Mouse (Mus musculus) lung, postnatal 10 days (tissue): ENCODE results near the gene Supt3.

ENCODE experiments used
- DNase-seq: peaks from one replicate; pipeline ENCODE4 v3.0.0; 2021

Gene Supt3

DNA sequence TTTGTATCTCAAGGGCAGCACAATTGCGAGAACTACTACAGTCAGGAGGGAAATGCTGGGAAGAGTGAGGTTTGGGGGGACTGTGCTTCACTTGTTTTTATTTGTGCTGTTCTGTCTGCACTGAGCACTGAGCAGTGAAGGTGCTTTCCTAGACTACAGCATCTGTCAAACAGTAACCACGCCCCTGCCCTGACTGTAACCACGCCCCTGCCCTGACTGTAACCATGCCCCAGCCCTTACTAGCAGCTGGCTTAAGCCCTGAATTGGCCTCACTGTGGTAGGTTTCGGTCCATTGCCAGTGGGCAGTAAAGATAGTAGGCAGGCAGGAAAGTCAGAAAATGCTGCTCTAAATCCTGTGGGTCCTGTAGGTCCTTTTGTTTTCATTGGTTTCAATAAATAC is 196.5 kb downstream of the Supt3 start:
- peak; percentile 6 for DNase-seq

DNA sequence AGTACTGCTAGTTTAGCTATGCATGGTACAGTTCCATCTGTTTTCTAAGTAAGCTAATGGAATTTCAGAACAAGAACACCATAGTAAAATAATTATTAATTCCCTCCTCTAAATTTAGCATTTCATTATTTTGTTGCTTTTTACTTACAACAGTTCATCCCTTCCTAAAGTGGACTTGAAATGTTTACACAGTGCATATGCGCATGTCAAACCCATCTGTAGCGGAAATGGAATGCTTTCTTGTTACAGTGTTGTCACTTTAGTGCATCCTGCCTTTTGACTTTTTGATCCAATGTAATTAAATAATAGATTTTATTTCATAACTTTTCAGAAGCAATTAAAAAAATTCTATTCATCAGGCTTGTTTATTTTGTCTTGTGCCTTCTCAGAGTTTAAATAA is 200.7 kb downstream of the Supt3 start:
- no peak for DNase-seq

DNA sequence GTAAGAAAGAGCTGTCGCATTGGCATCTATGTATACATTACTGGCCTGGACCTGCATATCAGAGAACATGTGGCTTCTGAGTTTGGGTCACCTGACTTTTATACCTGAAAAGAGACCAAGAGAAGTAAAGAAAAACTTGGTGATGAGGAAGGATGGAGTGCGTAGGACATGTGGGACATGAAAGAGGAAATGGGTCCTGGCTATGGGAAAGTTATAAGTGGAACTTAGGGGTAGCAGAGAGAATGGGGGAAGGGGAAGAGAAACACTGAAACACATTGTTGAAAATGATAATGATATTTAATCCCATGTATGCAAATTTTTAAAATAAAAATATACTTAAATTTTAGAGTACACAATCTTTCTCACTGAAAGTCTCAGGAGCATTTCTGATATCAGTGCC is 211.0 kb downstream of the Supt3 start:
- no peak for DNase-seq

DNA sequence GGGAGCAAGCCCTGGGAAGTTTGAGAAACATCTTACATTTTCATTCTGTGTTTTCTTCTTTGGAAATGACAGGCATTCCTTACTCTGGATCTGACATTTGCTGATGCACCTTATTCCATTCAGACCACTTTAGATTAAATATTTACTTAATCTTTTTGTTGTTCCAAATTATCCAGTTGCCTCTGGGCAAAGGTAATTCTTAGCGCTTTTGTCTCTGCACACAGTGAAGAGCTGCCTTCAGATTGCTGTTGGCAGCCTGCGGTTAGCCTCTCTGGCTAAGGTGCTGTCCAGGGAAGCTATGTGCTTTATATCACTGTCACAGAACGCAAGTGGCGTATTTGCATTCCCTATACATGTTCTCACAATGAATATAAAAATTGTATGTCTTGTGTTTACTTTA is 226.4 kb downstream of the Supt3 start:
- DNase-seq, result no peak

DNA sequence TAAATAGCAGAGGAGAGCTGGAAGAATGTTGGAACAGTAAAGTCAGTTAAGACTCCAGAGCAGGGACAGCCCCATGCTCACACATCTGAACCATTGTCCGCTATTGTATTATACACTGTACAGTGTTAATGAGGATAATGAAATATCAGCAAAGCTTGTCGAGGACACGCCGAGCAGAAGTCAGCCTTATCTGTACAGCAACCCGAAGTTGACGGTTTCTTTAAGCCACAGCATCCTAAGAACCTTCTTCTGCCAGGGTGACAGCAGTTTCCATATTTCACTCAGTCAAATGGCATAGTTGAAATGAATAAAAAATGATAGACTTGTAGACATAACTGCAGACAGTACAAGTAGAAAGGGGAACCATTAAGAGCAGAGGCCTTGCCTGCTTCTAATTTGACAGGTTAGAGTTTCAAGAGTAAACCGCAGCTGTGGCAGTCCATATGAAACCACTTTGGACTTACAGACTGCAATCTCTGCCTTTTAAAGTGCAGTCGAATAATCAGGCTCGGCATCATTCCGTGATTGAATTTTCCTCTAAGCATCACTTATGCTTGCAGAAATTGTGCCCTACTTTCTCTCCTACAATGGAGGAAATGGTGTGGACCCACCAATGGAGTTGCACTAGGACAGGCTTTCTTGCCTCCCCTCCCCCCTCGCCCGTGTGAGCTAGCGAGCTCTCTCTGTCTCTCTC is 227.7 kb downstream of the Supt3 start:
- no peak for DNase-seq

DNA sequence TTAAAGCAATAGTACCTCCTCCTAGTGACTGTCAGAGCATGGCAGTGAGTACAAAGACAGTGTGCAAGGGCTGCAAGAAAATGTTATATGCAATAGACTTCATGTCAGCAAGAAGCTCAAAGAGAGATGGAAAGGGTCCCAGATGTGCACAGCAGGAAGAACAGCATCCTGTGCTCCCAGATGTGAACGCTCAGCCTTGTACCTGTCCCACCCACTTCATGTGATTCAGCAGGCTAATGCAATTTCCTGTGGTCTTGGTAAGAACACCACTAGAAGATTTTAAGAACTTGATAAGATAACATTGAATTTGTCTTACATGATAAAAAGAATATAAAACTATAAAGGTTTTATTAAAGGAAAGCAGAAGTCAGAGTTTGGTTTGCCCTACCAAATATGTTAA is 230.5 kb downstream of the Supt3 start:
- DNase-seq, result no peak

DNA sequence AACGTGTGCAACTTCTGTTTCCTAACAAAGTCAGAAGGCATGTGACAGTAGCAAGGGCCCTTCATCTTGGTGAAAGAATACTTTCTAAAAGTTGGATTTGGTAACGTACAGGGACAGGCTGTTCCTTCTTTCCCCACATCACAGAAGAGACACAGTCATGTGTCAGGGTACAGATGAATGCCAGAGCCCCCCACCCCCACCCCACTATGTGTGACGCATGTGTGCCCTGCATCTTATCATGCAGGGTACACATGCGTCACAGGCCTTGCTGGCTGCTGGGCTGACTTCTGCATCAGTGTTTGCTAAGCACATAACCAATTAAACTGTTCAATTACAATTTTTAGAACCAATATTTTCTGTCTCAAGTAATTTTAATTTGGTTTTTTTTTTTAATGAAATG is 231.7 kb downstream of the Supt3 start:
- no peak for DNase-seq

DNA sequence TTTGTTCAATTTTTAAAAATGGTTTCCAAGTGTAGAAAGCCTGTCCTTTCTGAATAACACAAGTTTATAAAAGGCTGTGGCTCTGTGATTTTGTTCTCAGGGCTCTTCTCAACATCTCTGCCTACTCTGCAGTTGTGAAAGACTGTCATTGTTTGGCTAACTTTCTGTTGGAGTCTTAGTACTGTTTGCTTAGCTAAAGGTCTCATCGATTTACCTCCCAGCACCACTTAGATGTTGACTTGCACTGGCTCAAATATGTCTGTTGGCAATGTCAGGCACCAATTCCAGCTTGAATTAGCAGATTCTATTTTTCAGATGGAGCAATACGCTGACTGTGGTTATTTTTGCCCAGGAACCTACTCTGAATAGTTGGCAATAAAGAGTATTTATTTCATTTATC is 233.5 kb downstream of the Supt3 start:
- DNase-seq, result no peak

DNA sequence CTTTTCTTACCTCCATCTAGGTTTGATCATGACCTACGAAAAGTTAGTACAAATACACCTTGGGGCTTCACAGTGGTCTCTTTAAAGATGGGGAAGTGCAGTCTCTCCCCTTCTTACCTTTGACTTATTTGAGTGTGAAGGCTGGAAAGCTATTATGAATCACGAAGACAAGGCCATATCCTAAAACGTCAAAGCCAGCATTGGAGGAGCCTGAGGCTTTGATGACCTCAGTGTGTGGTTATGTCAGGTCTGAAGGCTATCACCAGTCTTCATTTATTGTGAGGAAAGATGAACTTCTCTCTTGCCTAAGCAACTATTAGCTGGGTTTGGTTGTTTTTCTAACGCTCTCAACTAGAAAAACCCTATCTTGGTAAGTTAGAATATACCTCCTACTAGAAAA is 239.8 kb downstream of the Supt3 start:
- no peak for DNase-seq

DNA sequence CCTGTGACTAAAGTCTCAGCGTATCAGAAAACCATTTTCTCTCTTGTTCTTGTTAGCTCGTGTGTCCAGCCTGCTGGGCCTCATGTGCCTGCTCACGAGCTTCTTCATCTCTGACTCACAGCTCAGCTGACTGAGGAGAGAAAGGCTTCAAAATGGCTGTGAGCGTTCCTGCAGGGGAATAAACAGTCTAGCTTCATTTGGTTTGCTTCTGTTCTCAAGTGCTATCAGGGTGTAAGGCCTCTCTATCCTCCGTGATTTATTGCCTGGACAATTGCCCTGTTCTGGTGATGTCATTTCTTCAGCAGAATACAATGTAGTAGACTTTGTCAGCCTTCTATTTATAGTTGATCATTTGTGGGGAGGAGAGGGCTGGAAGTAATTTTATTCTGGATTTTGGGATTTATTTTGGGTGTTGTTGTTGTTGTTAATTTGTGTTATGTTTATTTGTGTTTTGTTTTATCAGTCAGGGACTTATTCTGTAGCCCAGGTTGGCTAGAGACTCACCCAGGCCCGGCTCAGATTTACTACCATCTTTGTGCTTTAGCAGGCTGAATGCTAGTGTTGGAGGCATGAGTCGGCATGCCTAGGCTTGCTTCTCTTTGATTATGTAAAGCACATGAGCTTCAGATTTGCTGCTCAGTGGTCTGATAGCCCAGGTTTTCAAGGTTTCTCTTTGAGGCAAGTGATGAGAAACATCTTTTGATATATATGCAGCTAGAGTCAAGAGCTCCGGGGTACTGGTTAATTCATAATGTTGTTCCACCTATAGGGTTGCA is 243.4 kb downstream of the Supt3 start:
- peak; percentile 80 for DNase-seq

DNA sequence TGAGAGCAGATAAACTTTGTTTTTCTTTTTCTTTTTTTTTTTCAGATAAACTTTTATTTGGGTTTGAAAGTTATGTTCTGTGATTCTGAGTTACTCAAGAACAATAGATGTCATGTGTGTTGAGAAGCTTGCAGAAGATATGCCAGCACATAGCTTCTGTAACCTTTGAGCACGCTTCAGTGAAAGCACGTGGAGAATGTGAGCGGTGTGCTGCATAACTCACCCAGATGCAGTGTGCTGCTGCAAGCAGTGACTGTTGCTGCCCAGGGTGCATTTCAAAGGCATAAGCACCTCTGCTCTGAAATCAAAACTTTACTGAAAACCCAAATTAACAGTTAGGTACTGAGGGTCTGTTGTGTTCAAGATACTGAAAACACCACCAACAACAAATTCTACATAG is 251.5 kb downstream of the Supt3 start:
- DNase-seq, result no peak

DNA sequence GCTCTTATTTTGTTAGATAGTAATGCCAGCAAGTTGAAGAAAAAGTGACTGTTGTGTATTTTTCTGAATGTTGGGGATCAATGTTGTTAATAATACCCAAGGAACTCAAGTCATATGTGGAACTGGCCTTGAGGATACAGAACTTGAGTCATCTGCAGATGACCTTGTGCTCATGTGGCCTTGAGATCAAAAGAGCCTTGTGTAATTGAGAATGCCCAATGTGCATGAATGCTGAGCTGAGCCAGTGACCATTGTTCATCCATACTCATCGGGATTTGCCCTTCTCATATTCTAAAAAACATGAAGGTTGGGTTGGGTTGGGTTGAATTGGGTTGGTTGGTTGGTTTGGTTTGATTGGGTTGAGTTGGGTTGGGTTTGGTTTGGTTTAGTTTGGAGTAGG is 252.2 kb downstream of the Supt3 start:
- no peak for DNase-seq

DNA sequence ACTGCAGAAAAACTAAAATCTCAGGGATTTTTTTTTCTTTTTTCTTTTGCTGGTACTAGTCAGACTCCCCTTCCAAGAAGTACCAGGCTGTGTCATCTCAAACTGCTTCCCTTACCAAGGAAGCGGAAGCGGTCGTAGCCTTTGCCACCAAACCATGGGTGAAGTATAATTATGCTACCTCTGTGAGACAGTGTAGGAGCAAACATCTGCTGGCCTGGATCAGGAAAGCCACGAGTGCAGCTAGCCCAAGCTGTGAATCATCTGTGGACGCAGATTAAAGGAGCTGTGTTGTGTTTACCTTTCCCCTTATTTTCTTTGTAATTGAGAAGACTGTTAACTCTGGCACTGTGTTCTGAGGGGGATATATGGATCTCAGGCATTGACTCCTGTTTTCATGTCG is 255.3 kb downstream of the Supt3 start:
- DNase-seq, result no peak

DNA sequence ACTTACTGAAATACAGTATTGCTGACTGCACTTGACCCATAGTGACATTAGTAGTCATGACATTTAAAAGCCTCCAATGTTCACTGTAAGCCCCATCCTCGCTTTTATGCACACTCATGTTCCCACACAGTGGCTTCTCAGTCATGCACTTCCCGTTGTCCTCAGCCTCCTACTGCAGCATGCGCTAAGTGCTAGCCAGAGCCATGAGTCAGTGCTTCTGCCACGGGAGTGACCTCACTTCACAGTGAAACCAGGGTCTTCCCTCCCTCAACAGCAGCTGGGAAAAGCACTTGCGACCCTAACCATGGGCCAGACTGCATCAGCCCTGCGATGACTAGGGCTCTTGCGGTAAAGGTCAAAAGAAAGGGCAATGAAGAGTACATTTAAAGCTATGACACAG is 256.7 kb downstream of the Supt3 start:
- no peak for DNase-seq

DNA sequence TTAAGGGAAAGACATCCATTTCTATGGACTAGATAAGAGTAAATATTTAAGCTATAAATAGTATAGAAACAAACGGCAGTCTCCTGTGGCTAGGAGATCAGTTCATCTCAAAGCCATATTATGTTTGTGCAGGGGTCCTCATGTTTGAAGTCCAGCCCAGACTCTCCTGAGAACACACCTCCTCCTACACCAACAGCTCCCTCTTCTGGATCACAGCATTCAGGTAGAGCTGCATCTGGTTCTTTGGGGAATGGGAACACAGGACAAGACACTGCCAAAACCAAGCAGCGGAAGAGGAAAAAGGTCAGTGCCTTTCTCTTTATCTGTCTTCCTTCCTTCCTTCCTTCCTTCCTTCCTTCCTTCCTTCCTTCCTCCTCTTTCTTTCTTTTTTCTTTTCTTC is 264.1 kb downstream of the Supt3 start:
- DNase-seq, result no peak

DNA sequence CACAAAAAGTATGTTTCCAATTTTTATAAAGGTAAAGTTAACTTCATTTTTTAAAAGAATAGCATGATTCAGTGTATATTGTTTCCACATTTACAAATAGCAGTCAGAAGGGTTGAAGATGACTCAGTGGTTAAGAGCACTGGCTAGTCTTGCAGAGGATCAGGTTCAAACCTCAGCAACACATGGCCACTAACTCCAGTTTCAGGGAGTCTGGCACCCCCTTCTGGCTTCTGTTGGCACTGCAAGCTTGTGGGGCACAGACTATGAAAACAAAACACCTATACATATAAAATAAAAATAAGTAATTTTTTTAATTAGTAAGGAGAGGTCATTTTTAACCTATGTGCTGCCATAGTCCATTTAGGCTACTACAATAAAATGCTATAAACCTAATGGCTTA is 268.9 kb downstream of the Supt3 start:
- peak; percentile 12 for DNase-seq

DNA sequence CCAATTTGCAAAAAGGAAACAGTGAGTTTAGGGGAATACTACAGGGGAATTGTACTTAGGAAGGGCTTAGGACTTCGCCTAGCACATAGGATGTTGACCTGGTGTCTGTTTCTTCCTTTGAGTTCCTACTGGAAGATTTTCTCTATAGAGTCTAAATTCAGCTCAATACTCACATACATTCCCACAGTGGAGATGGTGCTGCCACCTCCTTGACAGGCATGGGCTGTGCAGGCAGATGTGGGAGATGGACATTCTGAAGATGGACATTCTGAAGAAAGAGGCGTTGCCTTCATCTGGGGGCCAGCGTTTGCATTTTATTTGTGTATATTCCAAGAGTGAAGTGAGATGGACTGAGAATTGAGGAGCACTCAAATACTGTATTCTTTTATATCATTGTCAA is 269.6 kb downstream of the Supt3 start:
- no peak for DNase-seq

DNA sequence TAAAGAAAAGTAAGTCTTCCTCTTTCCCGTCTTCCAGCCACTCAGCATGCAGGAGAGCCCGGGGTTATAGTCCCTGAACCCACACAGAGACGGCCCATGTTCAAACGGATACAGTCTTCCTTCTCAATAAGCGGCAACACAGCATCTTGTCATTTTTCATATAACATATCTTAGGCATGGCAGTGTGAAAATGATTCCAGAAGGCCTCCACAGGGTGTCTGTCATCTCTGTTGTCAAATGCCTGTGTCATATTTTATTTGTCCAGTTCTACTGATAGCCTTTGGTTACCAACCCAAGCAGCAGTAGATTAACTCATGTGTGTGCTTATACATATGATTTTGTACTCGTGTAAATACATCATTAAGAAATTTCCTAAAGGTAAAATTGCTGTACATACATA is 270.3 kb downstream of the Supt3 start:
- no peak for DNase-seq

DNA sequence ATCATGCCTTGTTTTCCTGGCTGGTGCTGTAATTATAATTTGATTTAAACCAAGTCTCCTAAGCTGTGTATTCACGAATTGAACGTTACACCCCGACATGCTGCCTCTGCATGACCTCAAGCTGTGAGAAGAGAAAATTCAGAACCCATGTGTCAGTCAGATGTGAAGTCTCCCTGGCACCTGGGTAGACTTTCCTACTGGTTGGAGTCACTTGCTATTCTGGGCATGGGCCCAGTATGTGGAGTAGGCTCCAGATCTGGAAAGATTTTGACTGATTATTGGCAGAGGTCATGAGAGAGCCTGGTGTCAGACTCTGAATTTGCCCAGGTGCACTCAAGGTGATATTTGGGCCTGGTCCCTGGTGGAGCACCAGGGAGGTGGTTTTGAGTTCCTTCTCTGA is 275.0 kb downstream of the Supt3 start:
- no peak for DNase-seq

DNA sequence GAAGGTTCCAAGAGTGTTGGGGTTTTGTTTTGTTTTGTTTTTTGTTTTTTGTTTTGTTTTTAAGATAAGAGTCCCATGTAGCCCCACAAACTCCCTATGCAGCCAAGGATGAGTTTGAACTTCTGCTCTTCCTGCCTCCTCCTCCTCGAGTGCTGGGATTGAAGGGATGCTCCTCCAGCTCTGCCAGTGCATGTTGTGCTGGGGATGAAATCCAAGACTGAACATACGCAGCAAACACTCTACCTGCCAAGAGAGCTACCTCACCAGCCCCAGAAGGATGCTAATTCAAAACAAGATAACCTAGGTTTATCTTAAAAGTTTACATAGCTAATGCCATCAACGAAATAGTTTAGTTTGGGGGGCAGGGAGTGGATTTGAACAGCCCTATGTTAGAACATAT is 276.4 kb downstream of the Supt3 start:
- no peak for DNase-seq

DNA sequence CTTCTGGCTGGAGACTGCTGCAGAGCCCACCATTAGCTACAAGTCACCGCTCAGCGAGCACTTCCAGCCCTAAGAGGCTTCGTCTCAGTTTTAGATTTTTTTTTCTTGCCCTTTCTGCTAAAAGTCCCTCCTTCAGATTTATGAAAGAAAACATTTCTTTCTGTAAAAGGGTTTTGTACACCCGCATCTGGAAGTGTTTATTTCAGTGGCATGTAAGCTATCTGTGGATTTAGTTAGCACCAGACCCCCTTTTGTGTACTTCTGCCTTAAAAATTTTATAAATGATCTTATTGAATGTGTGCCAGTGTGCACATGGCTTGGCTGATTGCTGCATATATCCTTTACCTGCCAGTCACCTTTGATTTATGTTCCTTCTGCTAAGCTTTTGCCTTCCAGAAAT is 277.6 kb downstream of the Supt3 start:
- no peak for DNase-seq

DNA sequence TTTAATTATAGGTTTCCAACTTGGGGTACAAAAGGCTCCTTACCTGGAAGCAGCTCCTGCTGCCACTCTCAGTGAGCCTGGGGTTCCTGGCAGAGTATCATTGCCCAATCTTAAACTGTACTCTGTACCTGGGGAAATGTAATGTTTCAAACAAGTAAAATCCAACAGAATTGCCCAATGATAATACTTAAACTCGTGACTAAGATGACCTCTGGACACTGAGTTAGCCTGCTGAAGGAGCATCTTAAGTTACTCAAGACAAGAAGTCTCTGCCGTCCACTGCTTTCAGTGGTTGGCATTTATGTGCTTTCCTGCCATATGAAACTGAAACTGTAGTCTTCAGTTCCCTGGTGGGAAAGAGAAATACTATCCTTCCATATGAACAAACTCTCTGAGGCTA is 279.9 kb downstream of the Supt3 start:
- DNase-seq, result no peak

DNA sequence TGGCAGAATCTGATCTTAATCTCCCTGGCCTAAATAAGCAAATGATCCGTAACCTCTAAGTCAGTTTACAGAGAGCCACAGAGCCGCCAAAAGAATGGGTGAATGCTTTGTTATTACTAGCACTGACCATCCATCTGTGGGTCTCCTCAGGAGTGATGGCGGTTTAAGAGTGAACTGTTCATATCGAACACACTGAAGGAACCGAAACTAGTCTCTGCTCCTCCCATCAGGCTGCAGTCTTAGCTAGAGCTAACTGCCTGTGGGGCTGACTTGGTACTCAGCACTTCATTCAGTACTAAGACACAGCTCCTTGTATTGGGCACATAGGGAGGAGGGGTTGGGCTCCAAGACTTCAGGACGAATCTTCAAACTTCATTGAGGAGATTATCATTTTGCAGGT is 280.8 kb downstream of the Supt3 start:
- no peak for DNase-seq

DNA sequence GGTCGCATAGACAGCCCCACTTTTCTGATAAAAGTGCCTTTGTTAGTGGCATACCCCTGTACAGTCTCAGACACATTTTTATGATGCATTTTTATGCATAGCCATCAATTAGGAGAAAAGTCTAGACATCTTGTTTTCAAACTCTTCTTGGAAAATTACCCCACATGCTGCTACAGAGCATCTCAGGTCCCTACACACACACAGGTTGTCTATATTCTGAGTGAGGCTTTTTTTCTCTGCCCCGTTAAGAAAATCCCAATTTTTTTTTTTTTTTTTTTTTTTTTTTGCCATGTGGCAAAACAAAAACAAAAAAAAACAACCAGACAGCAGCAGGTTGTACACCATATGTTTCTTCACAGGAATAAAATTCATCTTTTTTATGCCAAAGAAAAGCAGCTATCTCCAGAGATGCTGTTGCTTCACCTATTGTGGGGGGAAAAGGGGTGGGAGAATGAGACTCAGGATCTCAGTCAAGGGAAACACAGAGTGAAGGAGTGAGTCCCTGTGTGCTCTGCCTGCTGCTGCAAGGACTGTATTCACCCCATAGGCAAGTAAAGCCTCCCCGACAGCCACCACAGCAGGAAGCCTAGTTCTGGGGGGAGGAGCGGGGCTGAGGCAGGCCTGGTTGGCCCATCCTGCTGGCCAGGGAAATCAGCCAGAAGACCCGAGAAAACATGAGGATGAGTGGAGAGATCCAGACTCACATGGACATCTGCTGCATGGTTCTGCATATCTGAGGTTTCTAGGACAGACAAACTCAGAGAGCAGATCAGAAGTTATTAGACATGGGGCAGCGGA is 281.8 kb downstream of the Supt3 start:
- no peak for DNase-seq
